Mouse (Mus musculus): Measurements from ENCODE around the gene Prx. TPM values are rescaled to one million over a fixed set of nuclear protein-coding genes. Genes with fewer than 3 reads are reported as not detected.
A peak's percentile ranks its signal among the peaks of the same experiment; 100 is the strongest.

Gene Prx
- polyA plus RNA-seq, 1 experiment from 2014 or later, result 1.2 TPM

GRCm38 (mm10) chr7:27538797-27539196 lies 39.7 kb downstream of the Prx start:
- H3K36me3 ChIP-seq (ENCODE audit: control insufficient read depth, insufficient read depth, low read length), result peaks cover 15% of the 10 kb centered on the region; the same call in 1 of the 2 replicates
- no peaks in the 10 kb centered on the region for H3K9me3 ChIP-seq (ENCODE audit: control insufficient read depth, low read length)
- ATAC-seq (ENCODE audit: low FRiP score, low TSS enrichment), result no peak
- H3K4me1 ChIP-seq (ENCODE audit: control insufficient read depth, insufficient read depth, low read length), result no peaks in the 10 kb centered on the region
- no peaks in the 10 kb centered on the region for H3K27me3 ChIP-seq (ENCODE audit: control insufficient read depth, insufficient read depth, low read length)
- no peak overlapping the region for H3K4me2 ChIP-seq (replicated peaks; ENCODE audit: low read depth, low read length)
- no peak overlapping the region for H3K9ac ChIP-seq (ENCODE audit: low read depth, low read length)
- no peak overlapping the region for H3K27ac ChIP-seq (ENCODE audit: low read depth, low read length)
- no peak overlapping the region for H3K4me3 ChIP-seq (ENCODE audit: low read length)
- 88% methylated on average over 2 of the region's 2 CpGs for WGBS

- Histone ChIP-seq H3K9ac (ENCODE audit: low read depth, low read length) (no peak overlapping the region), H3K4me3 (ENCODE audit: low read length) (no peak overlapping the region)
- 76% methylated on average over 2 of the region's 2 CpGs for WGBS
Observed at GRCm38 (mm10) chr7:27540521-27540920, 41.4 kb downstream of the Prx start.

GRCm38 (mm10) chr7:27540935-27541334 lies 41.8 kb downstream of the Prx start:
- H3K4me3 ChIP-seq (ENCODE audit: low read length), result no peak overlapping the region
- WGBS, result 87% methylated on average over 6 of the region's 6 CpGs
- peaks cover 15% of the 10 kb centered on the region; the same call in 1 of the 2 replicates for H3K36me3 ChIP-seq (ENCODE audit: control insufficient read depth, insufficient read depth, low read length)
- no peak overlapping the region for H3K27ac ChIP-seq (ENCODE audit: low read depth, low read length)
- no peaks in the 10 kb centered on the region for H3K4me1 ChIP-seq (ENCODE audit: control insufficient read depth, insufficient read depth, low read length)
- H3K9me3 ChIP-seq (ENCODE audit: control insufficient read depth, low read length), result no peaks in the 10 kb centered on the region
- no peak overlapping the region for H3K4me2 ChIP-seq (replicated peaks; ENCODE audit: low read depth, low read length)
- no peak overlapping the region for H3K9ac ChIP-seq (ENCODE audit: low read depth, low read length)
- ATAC-seq (ENCODE audit: low FRiP score, low TSS enrichment), result no peak
- no peaks in the 10 kb centered on the region for H3K27me3 ChIP-seq (ENCODE audit: control insufficient read depth, insufficient read depth, low read length)

More at GRCm38 (mm10) chr7:27540521-27540920, 41.4 kb downstream of the Prx start:
- Histone ChIP-seq H3K36me3 (ENCODE audit: control insufficient read depth, insufficient read depth, low read length) (peaks cover 15% of the 10 kb centered on the region; the same call in 1 of the 2 replicates), H3K4me1 (ENCODE audit: control insufficient read depth, insufficient read depth, low read length) (no peaks in the 10 kb centered on the region), H3K27me3 (ENCODE audit: control insufficient read depth, insufficient read depth, low read length) (no peaks in the 10 kb centered on the region), H3K4me2 (replicated peaks; ENCODE audit: low read depth, low read length) (no peak overlapping the region), H3K27ac (ENCODE audit: low read depth, low read length) (no peak overlapping the region), H3K9me3 (ENCODE audit: control insufficient read depth, low read length) (no peaks in the 10 kb centered on the region)
- ATAC-seq (ENCODE audit: low FRiP score, low TSS enrichment), result no peak

GRCm38 (mm10) chr7:27541431-27541830 lies 42.3 kb downstream of the Prx start:
- ATAC-seq (ENCODE audit: low FRiP score, low TSS enrichment), result 0 out of 2 replicates have a peak, but pooled peaks have one; percentile 21
- WGBS, result 67% methylated on average over 16 of the region's 16 CpGs
- Histone ChIP-seq H3K4me2 (replicated peaks; ENCODE audit: low read depth, low read length) (no peak overlapping the region; the same call in 1 of the 2 replicates), H3K4me1 (ENCODE audit: control insufficient read depth, insufficient read depth, low read length) (no peaks in the 10 kb centered on the region), H3K9me3 (ENCODE audit: control insufficient read depth, low read length) (no peaks in the 10 kb centered on the region), H3K27ac (ENCODE audit: low read depth, low read length) (no peak overlapping the region), H3K9ac (ENCODE audit: low read depth, low read length) (no peak overlapping the region), H3K36me3 (ENCODE audit: control insufficient read depth, insufficient read depth, low read length) (peaks cover 10% of the 10 kb centered on the region; the same call in 1 of the 2 replicates), H3K27me3 (ENCODE audit: control insufficient read depth, insufficient read depth, low read length) (no peaks in the 10 kb centered on the region), H3K4me3 (ENCODE audit: low read length) (no peak overlapping the region)

- Histone ChIP-seq H3K27me3 (ENCODE audit: control insufficient read depth, insufficient read depth, low read length) (no peaks in the 10 kb centered on the region), H3K4me3 (ENCODE audit: low read length) (peak overlapping the region; percentile 54), H3K4me2 (replicated peaks; ENCODE audit: low read depth, low read length) (peak overlapping the region; percentile 87), H3K4me1 (ENCODE audit: control insufficient read depth, insufficient read depth, low read length) (no peaks in the 10 kb centered on the region), H3K36me3 (ENCODE audit: control insufficient read depth, insufficient read depth, low read length) (peaks cover 10% of the 10 kb centered on the region; the same call in 1 of the 2 replicates), H3K27ac (ENCODE audit: low read depth, low read length) (no peak overlapping the region), H3K9me3 (ENCODE audit: control insufficient read depth, low read length) (no peaks in the 10 kb centered on the region), H3K9ac (ENCODE audit: low read depth, low read length) (no peak overlapping the region; the same call in 1 of the 2 replicates)
- 62% methylated on average over 5 of the region's 5 CpGs for WGBS
- no peak for ATAC-seq (ENCODE audit: low FRiP score, low TSS enrichment)
Observed at GRCm38 (mm10) chr7:27541922-27542321, 42.8 kb downstream of the Prx start.

GRCm38 (mm10) chr7:27542392-27543033 lies 43.4 kb downstream of the Prx start:
- Histone ChIP-seq H3K27ac (ENCODE audit: low read depth, low read length) (peak overlapping the region; percentile 30; the same call in 1 of the 2 replicates), H3K9me3 (ENCODE audit: control insufficient read depth, low read length) (no peaks in the 10 kb centered on the region), H3K27me3 (ENCODE audit: control insufficient read depth, insufficient read depth, low read length) (no peaks in the 10 kb centered on the region), H3K9ac (ENCODE audit: low read depth, low read length) (peak overlapping the region; percentile 58), H3K4me2 (replicated peaks; ENCODE audit: low read depth, low read length) (peak overlapping the region; percentile 87), H3K36me3 (ENCODE audit: control insufficient read depth, insufficient read depth, low read length) (peaks cover 5% of the 10 kb centered on the region; the same call in 1 of the 2 replicates), H3K4me1 (ENCODE audit: control insufficient read depth, insufficient read depth, low read length) (no peaks in the 10 kb centered on the region), H3K4me3 (ENCODE audit: low read length) (peak overlapping the region; percentile 54)
- WGBS, result 1% methylated on average over 30 of the region's 30 CpGs
- ATAC-seq (ENCODE audit: low FRiP score, low TSS enrichment), result peak; percentile 93

- no peaks in the 10 kb centered on the region for H3K27me3 ChIP-seq (ENCODE audit: control insufficient read depth, insufficient read depth, low read length)
- 44% methylated on average over 6 of the region's 6 CpGs for WGBS
- H3K4me2 ChIP-seq (replicated peaks; ENCODE audit: low read depth, low read length), result peak overlapping the region; percentile 87
- H3K4me3 ChIP-seq (ENCODE audit: low read length), result peak overlapping the region; percentile 54
- peaks cover 5% of the 10 kb centered on the region; the same call in 1 of the 2 replicates for H3K36me3 ChIP-seq (ENCODE audit: control insufficient read depth, insufficient read depth, low read length)
- H3K27ac ChIP-seq (ENCODE audit: low read depth, low read length), result peak overlapping the region; percentile 30; the same call in 1 of the 2 replicates
- 0 out of 2 replicates have a peak, but pooled peaks have one; percentile 7 for ATAC-seq (ENCODE audit: low FRiP score, low TSS enrichment)
- no peaks in the 10 kb centered on the region for H3K9me3 ChIP-seq (ENCODE audit: control insufficient read depth, low read length)
- no peaks in the 10 kb centered on the region for H3K4me1 ChIP-seq (ENCODE audit: control insufficient read depth, insufficient read depth, low read length)
- peak overlapping the region; percentile 58; the same call in 1 of the 2 replicates for H3K9ac ChIP-seq (ENCODE audit: low read depth, low read length)
Observed at GRCm38 (mm10) chr7:27543065-27543464, 43.9 kb downstream of the Prx start.

- Histone ChIP-seq H3K4me3 (ENCODE audit: low read length) (no peak overlapping the region), H3K9ac (ENCODE audit: low read depth, low read length) (no peak overlapping the region), H3K4me2 (replicated peaks; ENCODE audit: low read depth, low read length) (no peak overlapping the region), H3K27me3 (ENCODE audit: control insufficient read depth, insufficient read depth, low read length) (no peaks in the 10 kb centered on the region), H3K27ac (ENCODE audit: low read depth, low read length) (no peak overlapping the region), H3K4me1 (ENCODE audit: control insufficient read depth, insufficient read depth, low read length) (no peaks in the 10 kb centered on the region), H3K9me3 (ENCODE audit: control insufficient read depth, low read length) (no peaks in the 10 kb centered on the region), H3K36me3 (ENCODE audit: control insufficient read depth, insufficient read depth, low read length) (peaks cover 5% of the 10 kb centered on the region; the same call in 1 of the 2 replicates)
- WGBS, result 81% methylated on average over 4 of the region's 4 CpGs
- no peak for ATAC-seq (ENCODE audit: low FRiP score, low TSS enrichment)
Observed at GRCm38 (mm10) chr7:27543851-27544250, 44.7 kb downstream of the Prx start.

GRCm38 (mm10) chr7:27544675-27545370 lies 45.7 kb downstream of the Prx start:
- Histone ChIP-seq H3K4me2 (replicated peaks; ENCODE audit: low read depth, low read length) (no peak overlapping the region), H3K9me3 (ENCODE audit: control insufficient read depth, low read length) (no peaks in the 10 kb centered on the region), H3K27me3 (ENCODE audit: control insufficient read depth, insufficient read depth, low read length) (no peaks in the 10 kb centered on the region), H3K4me1 (ENCODE audit: control insufficient read depth, insufficient read depth, low read length) (no peaks in the 10 kb centered on the region), H3K9ac (ENCODE audit: low read depth, low read length) (no peak overlapping the region), H3K27ac (ENCODE audit: low read depth, low read length) (no peak overlapping the region), H3K4me3 (ENCODE audit: low read length) (no peak overlapping the region), H3K36me3 (ENCODE audit: control insufficient read depth, insufficient read depth, low read length) (no peaks in the 10 kb centered on the region)
- ATAC-seq (ENCODE audit: low FRiP score, low TSS enrichment), result no peak
- WGBS, result 85% methylated on average over 12 of the region's 12 CpGs

Measured in kidney, embryonic 14.5 days (tissue).